Mouse (Mus musculus) cerebellum, postnatal 10 days (tissue): ENCODE data around the gene Scoc.
"Not testable (repeated sequence)": the region's sequence is repeated elsewhere in the genome, so short reads cannot be mapped to it uniquely, and the experiment has no call there.

Experiments
- DNase-seq, 2 experiments: peaks; one replicate each; pipeline ENCODE4 v3.0.0; 2021; ENCODE audit warnings: mixed read lengths in 2 of 2

Scoc gene

GRCm38 (mm10) chr8:83458222-83458621 lies at the start of gene Scoc:
Gene Scoc (minus strand): TSS chr8:83458391.
- DNase-seq: no peak

GRCm38 (mm10) chr8:83459606-83460005 lies 1.4 kb upstream of the Scoc start:
- no peak for DNase-seq

GRCm38 (mm10) chr8:83457121-83457520 lies 1.1 kb downstream of the Scoc start:
- no peak for DNase-seq

- peak; percentile 17 to 50 for DNase-seq
These were observed 7.1 kb downstream of the Scoc start for GRCm38 (mm10) chr8:83451056-83451455.

GRCm38 (mm10) chr8:83449960-83450359 lies 8.2 kb downstream of the Scoc start:
- peak; percentile 30 to 33 for DNase-seq

GRCm38 (mm10) chr8:83443052-83443400 lies 15.2 kb downstream of the Scoc start:
- DNase-seq: no peak

GRCm38 (mm10) chr8:83442243-83443051 lies 15.7 kb downstream of the Scoc start:
- peak; percentile 99 to 100 for DNase-seq

GRCm38 (mm10) chr8:83441656-83442242 lies 16.4 kb downstream of the Scoc start:
- DNase-seq: peak in 1 of 2 experiments; percentile 16

- DNase-seq: no peak
These were observed 21.1 kb downstream of the Scoc start for GRCm38 (mm10) chr8:83437077-83437476.

GRCm38 (mm10) chr8:83429071-83429524 lies 29.1 kb downstream of the Scoc start:
- no peak for DNase-seq

- DNase-seq: not testable (repeated sequence)
These were observed 29.6 kb downstream of the Scoc start for GRCm38 (mm10) chr8:83428621-83429020.

GRCm38 (mm10) chr8:83426949-83427348 lies 31.2 kb downstream of the Scoc start:
- DNase-seq: no peak

GRCm38 (mm10) chr8:83426104-83426759 lies 32.0 kb downstream of the Scoc start:
- DNase-seq: no peak

GRCm38 (mm10) chr8:83425202-83425601 lies 33.0 kb downstream of the Scoc start:
- no peak for DNase-seq

GRCm38 (mm10) chr8:83423032-83423825 lies 35.0 kb downstream of the Scoc start:
- DNase-seq: no peak

GRCm38 (mm10) chr8:83421354-83421753 lies 36.8 kb downstream of the Scoc start:
- no peak for DNase-seq

- DNase-seq: no peak
These were observed 39.2 kb downstream of the Scoc start for GRCm38 (mm10) chr8:83418805-83419516.

- DNase-seq: no peak
These were observed 40.2 kb downstream of the Scoc start for GRCm38 (mm10) chr8:83417970-83418369.

- no peak for DNase-seq
These were observed 41.3 kb downstream of the Scoc start for GRCm38 (mm10) chr8:83416878-83417277.

GRCm38 (mm10) chr8:83408496-83408895 lies 49.7 kb downstream of the Scoc start:
- no peak for DNase-seq

GRCm38 (mm10) chr8:83406836-83407235 lies 51.4 kb downstream of the Scoc start:
- peak; percentile 24 to 27 for DNase-seq

GRCm38 (mm10) chr8:83405548-83405947 lies 52.6 kb downstream of the Scoc start:
- DNase-seq: no peak
